Mouse (Mus musculus) liver, embryonic 14.5 days (tissue): ENCODE measurements at regions not wholly inside any gene's neighbourhood (a gene's known extent, or its start where the extent isn't known, plus 50 kb on each side); places are given as distances from the start of the nearest gene placed in this dataset.

ENCODE experiments used
- CTCF ChIP-seq: IDR thresholded peaks from 2 replicates; pipeline ENCODE4 v1.5.1; 2016; ENCODE audit warnings: antibody characterized with exemption, low read depth, control low read depth
- EP300 ChIP-seq: IDR thresholded peaks from 2 replicates; pipeline ENCODE4 v1.6.1; 2016; ENCODE audit warnings: antibody characterized with exemption, low read depth

- TF ChIP-seq CTCF: no peak
- TF ChIP-seq EP300: no peak
These were observed 110.6 kb upstream of the Lemd2 start for GRCm38 (mm10) chr17:27314821-27315392.
